Mouse (Mus musculus) kidney, embryonic 16.5 days (tissue): ENCODE data around the gene Emc10. TPM values are rescaled to one million over a fixed set of nuclear protein-coding genes. Genes with fewer than 3 reads are reported as not detected.

Source experiments
- ATAC-seq: fragments of 200-750 bp; cut with Nextera tagmentation; 2 replicates; pipeline ENCODE4 v1.8.0; 2017; ENCODE audit warnings: moderate TSS enrichment; ENCODE audit not compliant: low FRiP score, low TSS enrichment
- H3K27ac ChIP-seq: fragments of 300-500 bp; sonication (generic); 2 replicates; pipeline ENCODE4 v1.5.1; 2014; ENCODE audit warnings: low read length
- H3K27me3 ChIP-seq: fragments of 300-500 bp; sonication (generic); 2 replicates; pipeline ENCODE4 v1.6.1; 2014; ENCODE audit warnings: low read length, control low read depth, mixed read lengths; ENCODE audit not compliant: insufficient read depth
- H3K36me3 ChIP-seq: fragments of 300-500 bp; sonication (generic); 2 replicates; pipeline ENCODE4 v1.6.1; 2014; ENCODE audit warnings: low read length, control low read depth, mixed read lengths; ENCODE audit not compliant: insufficient read depth
- H3K4me1 ChIP-seq: fragments of 300-500 bp; sonication (generic); 2 replicates; pipeline ENCODE4 v1.6.1; 2014; ENCODE audit warnings: low read length, control low read depth, mixed read lengths; ENCODE audit not compliant: insufficient read depth
- H3K4me2 ChIP-seq: fragments of 300-500 bp; sonication (generic); replicated peaks from 2 replicates; pipeline ENCODE4 v1.6.1; 2014; ENCODE audit warnings: low read depth, low read length
- H3K4me3 ChIP-seq: fragments of 300-500 bp; sonication (generic); 2 replicates; pipeline ENCODE4 v1.5.1; 2014; ENCODE audit warnings: mild to moderate bottlenecking, low read length
- H3K9ac ChIP-seq: fragments of 300-500 bp; sonication (generic); replicated peaks from 2 replicates; pipeline ENCODE4 v1.6.1; 2014; ENCODE audit warnings: low read length
- H3K9me3 ChIP-seq: fragments of 300-500 bp; sonication (generic); 2 replicates; pipeline ENCODE4 v1.6.1; 2016; ENCODE audit warnings: low read length, control low read depth
- WGBS: fragments of 180-500 bp; shearing (Covaris S2); extraction: QIAGEN DNeasy Blood & Tissue Kit; methylation state at CpG from one replicate; pipeline ENCODE4 v1.1.7; 2014; 5-methylcytosine and 5-hydroxymethylcytosine counted together
- polyA plus RNA-seq: library from polyadenylated mRNA; unstranded; fragments of >200 nt; fragmentation: Nextera tagmentation; extraction: Ambion mirVana; gene quantifications from 2 replicates; pipeline ENCODE4 v1.2.1, GENCODE M21; 2015

Emc10 gene
- polyA plus RNA-seq, 1 experiment from 2014 or later = 117 TPM

DNA sequence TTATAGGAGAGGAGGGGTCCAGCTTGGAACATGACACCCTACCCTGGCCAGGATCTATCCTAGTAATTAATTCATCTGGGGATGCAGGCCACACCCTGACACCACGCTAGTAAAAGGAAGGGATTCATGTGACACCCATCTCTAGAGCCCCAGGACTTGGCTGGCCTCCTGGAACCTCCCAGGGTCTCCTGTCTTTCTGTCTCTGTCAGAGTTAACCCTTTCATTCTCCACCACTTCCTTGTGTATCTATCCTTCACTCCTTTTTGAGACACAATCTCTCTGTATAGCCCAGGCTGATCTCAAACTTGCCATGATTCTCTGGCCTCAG is 23.8 kb downstream of the Emc10 start:
- no peak overlapping the region for H3K4me2 ChIP-seq
- peaks cover 12% of the 10 kb centered on the region for H3K4me1 ChIP-seq
- no peak for ATAC-seq
- no peak overlapping the region for H3K9ac ChIP-seq
- H3K4me3 ChIP-seq = no peak overlapping the region
- H3K9me3 ChIP-seq = no peaks in the 10 kb centered on the region
- no peak overlapping the region for H3K27ac ChIP-seq
- H3K36me3 ChIP-seq = no peaks in the 10 kb centered on the region
- H3K27me3 ChIP-seq = peaks cover 19% of the 10 kb centered on the region
- WGBS = 0% methylated on average over 1 of the region's 1 CpGs

DNA sequence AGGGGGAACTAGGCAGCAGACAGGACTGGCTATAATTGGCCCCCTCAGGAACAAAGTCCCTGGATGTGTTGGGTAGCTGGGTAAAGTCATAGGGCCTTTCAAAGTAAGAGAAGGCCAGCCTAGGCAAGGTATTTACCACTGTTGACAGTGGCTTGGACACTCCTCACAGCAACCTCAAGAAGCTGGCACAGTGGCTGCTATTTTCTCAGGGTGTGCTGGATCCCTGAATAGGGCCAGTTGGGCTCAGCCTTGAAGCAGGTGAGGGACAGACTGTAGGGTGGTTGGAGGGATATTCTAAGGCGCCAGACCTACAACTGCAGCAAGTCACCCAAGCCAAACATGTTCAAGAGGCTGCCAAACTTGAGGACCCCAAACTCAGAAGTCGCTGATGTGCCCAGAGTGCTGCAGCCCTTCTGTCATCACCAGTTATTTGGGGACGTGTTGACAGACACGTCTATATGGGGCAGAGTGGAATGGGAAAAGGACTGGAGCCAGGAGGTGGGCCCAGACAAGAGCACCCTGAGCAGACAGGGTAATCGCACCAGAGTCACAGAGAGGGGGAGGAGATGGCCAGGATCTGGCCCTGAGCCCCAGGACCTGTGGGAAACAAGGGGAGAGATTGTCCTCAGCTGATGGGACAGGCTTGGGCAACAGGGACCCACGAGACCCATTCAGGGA is 24.3 kb downstream of the Emc10 start:
- Histone ChIP-seq H3K4me2 (no peak overlapping the region), H3K36me3 (no peaks in the 10 kb centered on the region), H3K27me3 (peaks cover 16% of the 10 kb centered on the region), H3K9ac (no peak overlapping the region), H3K4me3 (no peak overlapping the region), H3K4me1 (peaks cover 12% of the 10 kb centered on the region), H3K27ac (no peak overlapping the region), H3K9me3 (no peaks in the 10 kb centered on the region)
- 41% methylated on average over 6 of the region's 6 CpGs for WGBS
- ATAC-seq = no peak

DNA sequence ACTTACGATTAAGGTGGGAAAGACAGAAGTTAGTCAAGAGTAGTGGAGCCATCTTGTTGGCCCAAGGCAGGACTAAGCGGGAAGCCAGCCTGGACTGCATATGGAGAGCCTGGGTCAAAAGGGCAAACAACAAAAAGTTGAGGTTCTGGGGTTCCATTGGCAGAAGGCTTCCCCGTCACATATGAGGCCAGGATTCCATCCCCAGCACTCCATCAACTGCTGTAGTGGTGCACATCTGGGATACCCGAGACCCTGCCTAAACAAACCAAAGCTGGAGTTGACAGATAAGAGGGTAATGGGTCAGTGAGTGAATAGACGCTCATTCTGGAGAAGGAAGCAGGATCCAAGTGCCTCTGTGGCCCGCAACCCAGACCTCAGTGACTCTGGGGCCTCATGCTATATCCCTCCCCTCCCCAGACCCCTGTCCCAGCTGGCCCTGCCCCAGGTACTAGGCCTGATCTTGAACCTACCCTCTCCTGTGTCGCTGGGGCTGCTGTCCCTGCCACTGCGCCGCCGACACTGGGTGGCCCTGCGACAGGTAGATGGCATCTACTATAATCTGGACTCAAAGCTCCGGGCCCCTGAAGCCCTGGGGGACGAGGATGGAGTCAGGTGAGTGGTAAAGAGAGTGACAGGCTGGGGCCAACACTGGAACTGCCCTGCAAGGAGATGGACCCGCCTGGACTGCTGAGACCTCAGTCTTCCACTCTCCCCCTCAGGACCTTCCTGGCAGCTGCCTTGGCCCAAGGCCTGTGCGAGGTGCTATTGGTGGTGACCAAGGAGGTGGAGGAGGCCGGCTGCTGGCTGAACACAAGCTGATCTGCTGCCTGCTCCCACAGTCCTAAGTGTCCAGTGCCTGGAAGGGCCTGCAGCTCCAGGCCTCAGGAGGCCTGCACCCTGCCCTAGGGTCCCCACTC is 25.4 kb downstream of the Emc10 start:
- no peaks in the 10 kb centered on the region for H3K9me3 ChIP-seq
- no peak overlapping the region for H3K4me2 ChIP-seq
- 79% methylated on average over 16 of the region's 16 CpGs for WGBS
- peaks cover 11% of the 10 kb centered on the region for H3K27me3 ChIP-seq
- peaks cover 12% of the 10 kb centered on the region for H3K4me1 ChIP-seq
- H3K27ac ChIP-seq = no peak overlapping the region
- no peak overlapping the region for H3K4me3 ChIP-seq
- H3K36me3 ChIP-seq = no peaks in the 10 kb centered on the region
- ATAC-seq = no peak
- H3K9ac ChIP-seq = no peak overlapping the region

DNA sequence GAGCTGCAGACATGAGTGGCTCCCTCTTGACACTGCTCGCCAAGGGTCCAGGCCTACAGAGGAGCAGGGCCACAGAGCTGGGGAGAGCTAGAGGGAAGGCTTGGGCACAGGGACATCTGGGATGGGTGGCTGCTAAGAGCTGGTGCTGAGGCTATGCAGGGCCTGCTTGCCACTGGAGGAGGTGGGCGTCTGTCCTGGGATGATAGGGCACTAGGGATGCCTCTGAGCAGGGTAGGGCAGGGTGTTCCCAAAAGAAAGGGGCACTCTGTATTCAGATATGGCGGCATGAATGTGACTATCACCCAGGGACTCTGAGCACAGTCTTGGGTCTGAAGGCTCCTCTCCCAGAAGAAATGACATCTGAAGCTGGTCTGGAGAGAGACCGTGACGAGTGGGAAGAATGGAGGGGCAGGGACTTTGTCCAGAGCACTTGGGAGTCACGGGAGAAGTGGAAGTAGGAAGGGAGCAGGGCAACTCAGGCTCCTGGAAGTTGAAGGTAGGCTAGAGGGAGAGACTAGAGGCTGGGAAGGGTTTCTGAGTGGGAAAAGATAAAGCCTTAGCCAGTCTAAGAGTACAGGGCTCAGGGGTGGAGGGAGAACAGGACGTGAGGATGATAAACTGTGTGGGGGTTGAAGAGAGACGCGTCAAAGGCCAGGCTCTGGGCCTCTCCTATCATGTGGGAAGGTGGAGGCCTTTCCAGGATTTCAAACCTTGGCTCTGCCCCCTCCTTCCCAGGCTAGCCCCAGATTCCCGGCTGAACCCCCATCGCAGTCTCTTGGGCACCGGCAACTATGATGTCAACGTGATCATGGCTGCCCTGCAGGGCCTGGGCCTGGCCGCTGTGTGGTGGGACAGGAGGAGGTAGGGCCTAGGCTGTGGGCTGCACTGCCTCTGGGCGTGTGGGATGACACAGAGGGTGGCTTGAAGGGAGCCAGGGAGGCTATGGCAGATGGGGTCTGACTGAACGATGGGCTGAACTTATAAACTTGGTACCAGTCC is 26.4 kb downstream of the Emc10 start:
- Histone ChIP-seq H3K36me3 (no peaks in the 10 kb centered on the region), H3K9me3 (no peaks in the 10 kb centered on the region), H3K9ac (no peak overlapping the region), H3K4me3 (no peak overlapping the region), H3K4me2 (no peak overlapping the region), H3K27ac (no peak overlapping the region), H3K4me1 (peaks cover 9% of the 10 kb centered on the region), H3K27me3 (peaks cover 6% of the 10 kb centered on the region; the same call in 1 of the 2 replicates)
- 88% methylated on average over 16 of the region's 16 CpGs for WGBS
- no peak for ATAC-seq

GRCm38 (mm10) chr7:44468644-44469285 is 27.6 kb downstream of the Emc10 start:
- 74% methylated on average over 15 of the region's 15 CpGs for WGBS
- H3K27me3 ChIP-seq = peaks cover 13% of the 10 kb centered on the region
- no peaks in the 10 kb centered on the region for H3K36me3 ChIP-seq
- peak overlapping the region; percentile 84 for H3K9ac ChIP-seq
- no peak for ATAC-seq
- H3K4me1 ChIP-seq = peaks cover 9% of the 10 kb centered on the region
- peak overlapping the region; percentile 66 for H3K4me2 ChIP-seq
- peak overlapping the region; percentile 85 for H3K4me3 ChIP-seq
- no peak overlapping the region for H3K27ac ChIP-seq
- H3K9me3 ChIP-seq = no peaks in the 10 kb centered on the region

DNA sequence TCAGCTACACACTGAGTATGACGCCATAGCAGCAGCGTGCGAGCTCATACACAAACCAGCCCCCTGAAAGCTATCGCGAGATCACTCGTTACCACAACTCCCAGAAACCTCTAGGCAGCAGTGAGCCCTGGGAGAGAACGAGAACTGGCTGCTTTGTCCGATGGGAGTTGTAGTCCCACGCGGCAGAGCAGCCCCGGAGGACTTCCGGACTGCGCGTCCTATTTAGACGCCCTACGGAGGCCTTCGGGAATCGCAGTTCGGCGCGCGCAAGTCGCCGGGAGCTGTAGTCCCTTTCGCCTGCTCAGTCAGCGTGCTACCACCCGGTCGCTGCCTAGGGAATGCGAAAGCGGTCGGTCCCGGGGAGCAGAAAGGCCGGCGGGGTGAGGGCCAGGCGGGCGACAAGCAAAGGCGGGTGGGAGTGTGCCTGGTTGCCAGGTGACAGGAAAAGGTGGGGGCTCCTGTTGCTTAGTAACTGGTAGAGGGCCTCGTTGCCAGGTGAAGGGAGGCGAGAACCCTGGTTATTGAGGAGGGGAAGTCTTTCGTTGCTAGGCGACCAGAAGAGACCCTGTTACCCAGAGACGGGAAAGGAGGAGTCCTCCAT is 28.4 kb downstream of the Emc10 start, which contains the start of gene Josd2:
Josd2 (plus strand) TSS at position 170 of the 601 bp plus-strand sequence.
- peak within 1 kb of the TSS; percentile 84 for H3K9ac ChIP-seq
- H3K4me2 ChIP-seq = peak within 1 kb of the TSS; percentile 66
- ATAC-seq = peak; percentile 97
- peaks cover 21% of the 10 kb centered on the region for H3K27me3 ChIP-seq
- no peaks in the 10 kb centered on the region for H3K9me3 ChIP-seq
- H3K36me3 ChIP-seq = no peaks in the 10 kb centered on the region
- H3K27ac ChIP-seq = peak within 1 kb of the TSS; percentile 74; the same call in 1 of the 2 replicates
- peak within 1 kb of the TSS; percentile 85 for H3K4me3 ChIP-seq
- under 1% methylated on average over 42 of the region's 42 CpGs for WGBS
- H3K4me1 ChIP-seq = peaks cover 9% of the 10 kb centered on the region

DNA sequence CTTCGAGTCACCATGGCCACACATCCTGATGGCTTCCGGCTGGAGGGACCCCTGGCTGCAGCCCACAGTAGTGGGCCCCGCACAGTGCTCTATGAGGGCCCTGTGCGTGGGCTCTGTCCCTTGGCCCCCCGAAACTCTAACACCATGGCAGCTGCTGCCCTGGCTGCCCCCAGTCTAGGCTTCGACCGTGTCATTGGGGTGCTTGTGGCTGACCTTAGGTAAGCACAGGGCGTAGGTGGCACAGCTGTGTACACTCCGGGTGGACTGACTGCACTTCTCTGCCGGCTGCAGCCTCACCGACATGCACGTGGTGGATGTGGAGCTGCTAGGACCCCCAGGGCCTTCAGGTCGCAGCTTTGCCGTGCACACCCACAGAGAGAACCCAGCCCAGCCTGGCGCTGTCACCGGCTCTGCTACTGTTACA is 29.4 kb downstream of the Emc10 start:
- Histone ChIP-seq H3K36me3 (no peaks in the 10 kb centered on the region), H3K4me3 (peak overlapping the region; percentile 85; the same call in 1 of the 2 replicates), H3K4me1 (peaks cover 12% of the 10 kb centered on the region), H3K4me2 (no peak overlapping the region), H3K9ac (no peak overlapping the region), H3K27ac (no peak overlapping the region), H3K9me3 (no peaks in the 10 kb centered on the region), H3K27me3 (peaks cover 31% of the 10 kb centered on the region)
- 0 out of 2 replicates have a peak, but pooled peaks have one; percentile 5 for ATAC-seq
- 85% methylated on average over 16 of the region's 16 CpGs for WGBS

- Histone ChIP-seq H3K4me3 (no peak overlapping the region), H3K9ac (no peak overlapping the region; the same call in 1 of the 2 replicates), H3K27me3 (peaks cover 37% of the 10 kb centered on the region), H3K4me2 (no peak overlapping the region), H3K4me1 (peaks cover 12% of the 10 kb centered on the region), H3K27ac (no peak overlapping the region), H3K9me3 (no peaks in the 10 kb centered on the region), H3K36me3 (no peaks in the 10 kb centered on the region)
- 81% methylated on average over 10 of the region's 10 CpGs for WGBS
- no peak for ATAC-seq
These were observed 30.1 kb downstream of the Emc10 start for GRCm38 (mm10) chr7:44466006-44466887.
